Mouse (Mus musculus): Measurements from ENCODE around the gene Cand1. TPM values are rescaled to one million over a fixed set of nuclear protein-coding genes. Genes with fewer than 3 reads are reported as not detected.

Cand1 gene
- polyA plus RNA-seq, 1 experiment from 2014 or later = 45.4 TPM

DNA sequence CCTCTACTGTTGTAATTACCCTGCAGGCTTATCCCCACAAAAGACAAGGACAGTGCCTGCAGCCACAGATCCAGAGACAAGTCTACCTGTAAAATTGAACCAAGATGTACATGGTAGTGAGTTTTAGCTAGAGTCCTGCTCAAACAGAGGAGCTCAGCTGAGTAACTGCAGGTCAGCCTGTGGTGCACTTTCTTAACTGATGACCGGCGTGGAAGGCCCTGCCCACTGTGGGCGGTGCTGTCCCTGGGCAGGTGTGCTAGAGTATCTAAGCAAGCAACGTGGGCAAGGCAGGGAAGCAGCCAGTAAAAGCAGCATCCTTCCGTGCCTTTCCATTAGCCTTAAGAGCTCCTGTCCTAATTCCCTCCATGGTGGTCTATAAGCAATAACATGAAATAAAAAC lies 34.6 kb downstream of the Cand1 start:
- H3K36me3 ChIP-seq = peaks cover 71% of the 10 kb centered on the region
- WGBS = 96% methylated on average over 5 of the region's 5 CpGs
- no peak for ATAC-seq (ENCODE audit: low FRiP score, low read depth)
- H3K9ac ChIP-seq = no peak overlapping the region
- H3K27me3 ChIP-seq = no peaks in the 10 kb centered on the region
- H3K4me1 ChIP-seq (replicated peaks) = no peaks in the 10 kb centered on the region
- no peak overlapping the region for H3K27ac ChIP-seq (replicated peaks)
- no peaks in the 10 kb centered on the region for H3K9me3 ChIP-seq
- no peak overlapping the region for H3K4me2 ChIP-seq
- no peak overlapping the region for H3K4me3 ChIP-seq

DNA sequence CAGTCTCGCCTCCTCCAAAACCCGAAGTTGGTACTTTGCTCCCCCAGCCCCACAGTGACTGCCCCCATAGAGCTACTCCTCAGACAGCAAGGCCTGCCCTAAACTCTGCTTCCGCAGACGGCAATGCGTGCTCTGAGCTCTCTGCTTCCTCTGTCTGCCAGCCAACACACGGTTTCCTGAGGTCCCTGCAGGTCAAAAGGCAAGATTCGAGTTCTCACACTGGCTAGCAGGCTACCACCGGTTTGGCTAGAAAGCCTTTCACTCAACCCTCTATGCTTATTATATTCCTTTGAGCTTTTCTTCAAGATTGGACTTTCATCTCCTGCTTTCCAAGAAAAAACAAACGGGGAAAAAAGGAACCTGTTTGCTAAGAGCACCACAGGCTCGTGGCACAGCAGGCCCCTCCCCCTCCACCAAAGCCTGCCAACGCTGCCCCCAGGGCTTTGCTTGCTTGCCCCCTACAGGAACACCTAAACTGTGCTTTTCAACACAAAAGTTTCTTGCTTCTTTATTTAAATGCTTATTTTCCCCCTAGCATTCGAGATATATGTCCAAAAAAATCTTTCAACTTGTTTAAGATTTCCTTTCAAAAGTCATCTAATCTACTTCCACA lies 35.4 kb downstream of the Cand1 start:
- no peaks in the 10 kb centered on the region for H3K27me3 ChIP-seq
- no peak for ATAC-seq (ENCODE audit: low FRiP score, low read depth)
- no peak overlapping the region for H3K9ac ChIP-seq
- peaks cover 66% of the 10 kb centered on the region for H3K36me3 ChIP-seq
- H3K9me3 ChIP-seq = no peaks in the 10 kb centered on the region
- H3K27ac ChIP-seq (replicated peaks) = no peak overlapping the region
- H3K4me3 ChIP-seq = no peak overlapping the region
- 82% methylated on average over 12 of the region's 12 CpGs for WGBS
- H3K4me1 ChIP-seq (replicated peaks) = no peaks in the 10 kb centered on the region
- no peak overlapping the region for H3K4me2 ChIP-seq

DNA sequence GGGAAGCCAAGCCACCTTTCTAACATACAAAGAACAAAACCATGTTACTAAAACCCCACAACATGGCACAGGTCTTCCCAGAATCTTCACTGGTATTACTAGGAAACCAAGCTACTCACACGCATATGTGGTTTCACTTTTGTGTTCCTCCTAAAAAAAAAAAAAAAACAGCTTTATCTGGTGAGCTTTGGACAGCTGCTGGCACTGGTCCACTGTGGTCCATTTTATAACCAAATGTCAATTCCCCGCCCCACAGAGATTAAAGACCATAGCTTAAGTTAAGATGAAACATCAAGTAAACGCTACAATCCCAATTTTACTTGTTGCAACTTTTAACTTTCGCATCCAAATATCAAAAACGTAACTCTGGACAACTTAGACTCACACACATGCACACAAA lies 40.0 kb downstream of the Cand1 start:
- 95% methylated on average over 5 of the region's 5 CpGs for WGBS
- H3K4me2 ChIP-seq = no peak overlapping the region
- no peak overlapping the region for H3K27ac ChIP-seq (replicated peaks)
- no peaks in the 10 kb centered on the region for H3K27me3 ChIP-seq
- no peak for ATAC-seq (ENCODE audit: low FRiP score, low read depth)
- H3K4me3 ChIP-seq = no peak overlapping the region
- no peaks in the 10 kb centered on the region for H3K4me1 ChIP-seq (replicated peaks)
- H3K36me3 ChIP-seq = peaks cover 33% of the 10 kb centered on the region
- H3K9me3 ChIP-seq = no peaks in the 10 kb centered on the region
- H3K9ac ChIP-seq = no peak overlapping the region

DNA sequence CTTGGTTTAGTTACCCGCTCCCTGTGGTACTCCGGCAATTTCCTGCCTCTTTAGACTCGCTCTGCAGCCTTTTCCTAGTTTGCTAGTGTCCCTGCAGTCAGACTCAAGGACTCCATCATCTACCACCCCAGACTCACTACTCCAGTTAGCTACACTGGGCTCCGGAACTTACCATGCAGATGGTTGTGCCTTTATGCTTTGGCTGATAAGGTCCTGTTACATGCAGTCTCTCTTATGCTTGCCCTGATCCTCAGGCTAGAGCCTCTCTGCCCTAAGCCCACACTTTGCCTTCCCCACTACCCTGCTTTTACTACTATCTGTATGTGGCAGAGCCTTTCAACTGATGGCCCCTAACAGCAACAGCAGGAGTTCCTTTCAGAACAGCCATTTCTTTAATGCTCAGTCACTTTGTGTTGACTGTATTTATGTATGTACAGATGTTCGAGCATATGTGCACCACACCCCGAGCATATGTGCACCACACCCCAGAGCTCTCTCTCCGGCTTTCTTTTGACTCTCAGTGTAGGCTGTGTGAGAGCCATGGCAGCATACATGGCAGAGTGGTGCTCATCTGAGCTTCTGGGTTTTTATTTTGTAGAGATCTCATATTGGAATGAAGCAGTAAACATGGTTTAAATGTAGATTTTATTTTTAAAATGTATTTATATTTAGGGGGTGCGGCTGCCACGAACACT lies 41.5 kb downstream of the Cand1 start:
- H3K4me1 ChIP-seq (replicated peaks) = no peaks in the 10 kb centered on the region
- H3K9ac ChIP-seq = no peak overlapping the region
- WGBS = 90% methylated on average over 9 of the region's 9 CpGs
- no peak overlapping the region for H3K4me3 ChIP-seq
- no peaks in the 10 kb centered on the region for H3K27me3 ChIP-seq
- no peak overlapping the region for H3K27ac ChIP-seq (replicated peaks)
- peaks cover 30% of the 10 kb centered on the region for H3K36me3 ChIP-seq
- H3K4me2 ChIP-seq = no peak overlapping the region
- H3K9me3 ChIP-seq = no peaks in the 10 kb centered on the region
- ATAC-seq (ENCODE audit: low FRiP score, low read depth) = no peak

DNA sequence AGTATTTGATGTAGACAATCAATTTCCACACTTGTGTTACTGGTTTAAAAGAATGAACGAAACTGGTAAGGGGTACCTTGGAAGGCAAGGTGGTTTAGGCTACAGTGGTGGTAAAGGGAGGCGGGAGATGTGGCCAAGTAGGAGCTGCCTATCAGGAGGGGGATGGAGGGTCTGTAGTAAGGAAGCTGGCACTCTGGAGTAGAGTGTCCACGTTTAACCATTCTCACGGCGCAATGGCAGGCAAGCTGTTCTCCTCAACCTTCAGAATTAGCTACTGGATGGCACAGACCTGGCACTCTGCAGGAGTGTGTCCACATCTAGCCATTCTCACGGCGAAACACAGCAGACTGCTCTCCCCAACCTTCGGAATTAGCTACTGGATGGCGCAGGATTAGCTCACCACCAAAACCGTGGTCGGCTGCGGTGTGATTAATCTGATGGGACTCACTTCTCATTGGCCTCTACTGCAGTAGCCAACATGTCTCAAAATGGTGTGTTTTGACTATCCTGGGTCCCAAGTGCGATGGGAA lies 42.2 kb downstream of the Cand1 start:
- Histone ChIP-seq H3K27ac (replicated peaks) (no peak overlapping the region), H3K9me3 (no peaks in the 10 kb centered on the region), H3K4me1 (replicated peaks) (no peaks in the 10 kb centered on the region), H3K4me2 (no peak overlapping the region), H3K9ac (no peak overlapping the region), H3K27me3 (no peaks in the 10 kb centered on the region), H3K36me3 (peaks cover 25% of the 10 kb centered on the region), H3K4me3 (no peak overlapping the region)
- no peak for ATAC-seq (ENCODE audit: low FRiP score, low read depth)
- WGBS = 95% methylated on average over 13 of the region's 13 CpGs

DNA sequence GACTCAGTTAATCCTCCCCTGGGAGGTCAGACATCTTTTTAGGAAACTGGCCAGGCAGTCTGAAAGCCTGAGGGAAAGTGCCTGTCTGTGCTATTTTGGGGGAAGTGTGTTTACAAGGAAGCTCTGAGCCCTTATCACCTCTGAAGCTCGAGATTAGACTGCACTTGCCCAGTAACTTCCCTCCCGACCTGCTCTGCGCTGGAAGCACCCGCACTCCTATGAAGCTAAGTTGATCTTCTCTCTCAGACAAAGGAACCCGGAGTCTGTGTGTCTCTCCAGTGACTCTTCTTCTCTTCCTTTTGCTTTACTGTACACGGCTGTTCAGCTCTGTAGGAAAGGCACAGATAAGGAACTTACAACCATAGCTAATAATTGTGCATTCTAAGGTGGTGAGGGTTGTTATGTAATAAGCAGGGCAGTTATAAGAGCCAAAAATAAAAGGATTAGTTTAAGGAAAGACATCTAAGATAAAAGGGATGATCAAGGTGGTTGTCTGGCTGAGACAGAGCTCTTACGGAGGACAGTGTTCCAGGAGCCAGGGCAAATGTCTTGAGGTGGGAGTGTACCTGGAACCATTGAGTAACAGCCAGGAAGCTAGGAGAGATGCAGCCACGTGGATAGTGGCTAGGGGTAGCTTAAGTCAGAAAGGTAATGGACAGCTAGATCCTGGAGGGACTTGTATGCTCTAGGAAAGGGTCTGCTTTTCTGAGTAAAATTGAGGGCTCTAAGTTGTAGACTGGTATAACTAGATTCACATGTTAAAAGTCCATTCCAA lies 47.1 kb downstream of the Cand1 start:
- 78% methylated on average over 8 of the region's 8 CpGs for WGBS
- no peak for ATAC-seq (ENCODE audit: low FRiP score, low read depth)
- Histone ChIP-seq H3K4me1 (replicated peaks) (no peaks in the 10 kb centered on the region), H3K36me3 (no peaks in the 10 kb centered on the region), H3K4me3 (no peak overlapping the region), H3K27ac (replicated peaks) (no peak overlapping the region), H3K9ac (no peak overlapping the region), H3K27me3 (no peaks in the 10 kb centered on the region), H3K4me2 (no peak overlapping the region), H3K9me3 (no peaks in the 10 kb centered on the region)

DNA sequence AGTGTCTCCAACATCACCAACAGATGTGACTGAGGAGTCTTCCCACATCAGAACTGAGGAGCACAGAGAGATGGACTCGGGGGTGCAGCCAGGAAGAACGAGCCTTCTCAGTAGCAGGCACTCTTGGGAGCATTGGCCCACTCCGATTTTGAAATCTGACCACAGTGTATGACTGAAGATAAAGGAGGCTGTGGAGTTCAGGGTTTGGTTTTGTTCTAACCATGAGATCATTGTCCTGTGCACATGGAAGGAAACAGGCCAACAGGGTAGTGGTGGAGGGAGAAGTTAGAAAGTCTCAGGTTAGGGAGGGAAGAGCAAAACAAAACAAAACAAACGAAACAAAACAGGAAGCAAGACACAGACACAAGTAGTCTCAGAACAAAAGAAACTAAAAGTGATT lies 52.1 kb downstream of the Cand1 start:
- no peak overlapping the region for H3K9ac ChIP-seq
- no peak overlapping the region for H3K4me2 ChIP-seq
- ATAC-seq (ENCODE audit: low FRiP score, low read depth) = no peak
- H3K36me3 ChIP-seq = no peaks in the 10 kb centered on the region
- WGBS = 73% methylated on average over 4 of the region's 4 CpGs
- H3K27ac ChIP-seq (replicated peaks) = no peak overlapping the region
- H3K4me1 ChIP-seq (replicated peaks) = no peaks in the 10 kb centered on the region
- H3K9me3 ChIP-seq = no peaks in the 10 kb centered on the region
- H3K4me3 ChIP-seq = no peak overlapping the region
- no peaks in the 10 kb centered on the region for H3K27me3 ChIP-seq

DNA sequence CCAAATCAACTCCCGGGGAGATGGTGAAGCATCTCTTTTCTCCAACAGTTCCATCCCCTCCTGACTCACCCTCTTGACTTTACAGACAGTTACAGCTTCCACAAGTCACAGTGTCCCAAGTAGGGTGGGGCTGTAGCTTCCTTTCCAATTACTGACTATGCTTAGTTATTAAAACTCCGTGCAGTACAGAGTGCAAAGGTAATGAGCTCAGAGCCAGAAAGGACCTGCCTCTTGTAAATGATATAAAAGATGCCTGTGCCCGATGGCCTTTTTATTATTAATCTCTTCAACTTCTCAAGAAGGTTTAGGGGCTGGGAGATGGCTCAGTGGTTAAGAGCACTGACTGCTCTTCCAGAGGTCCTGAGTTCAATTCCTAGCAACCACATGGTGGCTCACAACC lies 70.2 kb downstream of the Cand1 start:
- Histone ChIP-seq H3K9ac (no peak overlapping the region), H3K27ac (replicated peaks) (no peak overlapping the region), H3K36me3 (no peaks in the 10 kb centered on the region), H3K9me3 (no peaks in the 10 kb centered on the region), H3K27me3 (no peaks in the 10 kb centered on the region), H3K4me1 (replicated peaks) (no peaks in the 10 kb centered on the region), H3K4me2 (no peak overlapping the region), H3K4me3 (no peak overlapping the region)
- ATAC-seq (ENCODE audit: low FRiP score, low read depth) = no peak
- 90% methylated on average over 3 of the region's 3 CpGs for WGBS

DNA sequence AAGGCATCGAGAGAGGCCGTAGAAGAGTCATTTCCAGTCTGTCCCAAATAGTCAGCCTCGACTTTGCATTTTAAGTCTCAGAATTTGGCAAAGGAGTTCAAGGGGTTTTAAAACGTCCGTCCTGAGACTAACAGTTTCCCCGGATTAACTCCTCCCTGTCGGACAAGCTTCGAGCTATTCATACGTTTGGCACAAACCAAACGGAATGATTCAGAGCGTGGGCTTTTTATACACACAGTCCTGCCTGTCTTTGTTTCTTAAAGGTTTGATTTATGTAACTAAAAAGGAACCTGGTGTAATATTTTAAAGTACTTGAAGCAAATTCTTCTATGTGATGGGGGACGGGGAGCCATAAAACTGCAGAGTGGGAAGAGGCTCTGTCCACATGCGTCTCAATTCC lies 70.6 kb downstream of the Cand1 start:
- WGBS = 84% methylated on average over 13 of the region's 13 CpGs
- H3K36me3 ChIP-seq = no peaks in the 10 kb centered on the region
- H3K27me3 ChIP-seq = no peaks in the 10 kb centered on the region
- no peaks in the 10 kb centered on the region for H3K4me1 ChIP-seq (replicated peaks)
- ATAC-seq (ENCODE audit: low FRiP score, low read depth) = no peak
- no peak overlapping the region for H3K4me3 ChIP-seq
- H3K9me3 ChIP-seq = no peaks in the 10 kb centered on the region
- H3K4me2 ChIP-seq = no peak overlapping the region
- no peak overlapping the region for H3K27ac ChIP-seq (replicated peaks)
- H3K9ac ChIP-seq = no peak overlapping the region

DNA sequence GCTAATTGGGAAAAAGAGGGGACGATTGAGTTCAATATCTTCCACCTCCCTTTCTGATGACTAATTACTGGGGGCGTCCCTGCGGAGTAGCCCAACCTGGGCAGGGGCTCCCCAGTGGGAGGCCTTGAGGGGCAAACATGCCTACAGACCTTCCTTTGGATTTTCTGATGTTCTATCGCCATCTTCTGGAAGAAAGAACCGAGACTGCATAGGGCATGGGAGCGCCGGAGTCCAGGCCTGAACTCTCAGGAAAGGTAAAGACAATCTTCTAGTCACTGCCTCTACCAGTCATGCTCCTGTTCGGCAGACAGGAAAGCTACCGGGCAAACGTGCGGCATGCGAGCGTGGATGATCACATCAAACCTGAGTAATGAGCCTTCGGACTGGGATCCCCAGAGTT lies 71.1 kb downstream of the Cand1 start:
- H3K4me1 ChIP-seq (replicated peaks) = no peaks in the 10 kb centered on the region
- no peaks in the 10 kb centered on the region for H3K27me3 ChIP-seq
- no peaks in the 10 kb centered on the region for H3K9me3 ChIP-seq
- 39% methylated on average over 14 of the region's 14 CpGs for WGBS
- H3K4me3 ChIP-seq = no peak overlapping the region
- no peak overlapping the region for H3K9ac ChIP-seq
- no peaks in the 10 kb centered on the region for H3K36me3 ChIP-seq
- no peak for ATAC-seq (ENCODE audit: low FRiP score, low read depth)
- H3K27ac ChIP-seq (replicated peaks) = no peak overlapping the region
- no peak overlapping the region for H3K4me2 ChIP-seq

DNA sequence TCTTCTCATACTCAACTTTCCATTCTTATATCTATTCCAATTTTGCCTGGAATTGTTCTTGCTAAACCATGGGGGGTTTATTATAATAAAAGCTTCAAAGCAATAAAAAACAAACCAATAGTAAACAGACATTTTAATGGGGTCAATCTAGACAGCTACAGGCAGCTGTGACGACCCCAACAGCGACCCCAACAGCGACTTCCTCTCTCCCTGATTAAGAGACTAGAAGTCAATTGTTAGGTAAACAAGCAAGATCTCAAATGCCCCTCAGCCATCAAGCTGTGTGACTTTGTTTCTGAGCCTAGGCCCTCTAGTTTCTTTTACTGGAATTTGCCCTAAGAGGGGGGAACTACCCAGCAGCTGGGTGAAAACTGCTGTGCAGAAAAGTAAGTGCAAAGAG lies 72.0 kb downstream of the Cand1 start:
- H3K4me3 ChIP-seq = no peak overlapping the region
- WGBS = 16% methylated on average over 3 of the region's 3 CpGs
- no peaks in the 10 kb centered on the region for H3K36me3 ChIP-seq
- no peak overlapping the region for H3K4me2 ChIP-seq
- no peak overlapping the region for H3K9ac ChIP-seq
- no peak overlapping the region for H3K27ac ChIP-seq (replicated peaks)
- ATAC-seq (ENCODE audit: low FRiP score, low read depth) = no peak
- no peaks in the 10 kb centered on the region for H3K4me1 ChIP-seq (replicated peaks)
- no peaks in the 10 kb centered on the region for H3K27me3 ChIP-seq
- no peaks in the 10 kb centered on the region for H3K9me3 ChIP-seq

DNA sequence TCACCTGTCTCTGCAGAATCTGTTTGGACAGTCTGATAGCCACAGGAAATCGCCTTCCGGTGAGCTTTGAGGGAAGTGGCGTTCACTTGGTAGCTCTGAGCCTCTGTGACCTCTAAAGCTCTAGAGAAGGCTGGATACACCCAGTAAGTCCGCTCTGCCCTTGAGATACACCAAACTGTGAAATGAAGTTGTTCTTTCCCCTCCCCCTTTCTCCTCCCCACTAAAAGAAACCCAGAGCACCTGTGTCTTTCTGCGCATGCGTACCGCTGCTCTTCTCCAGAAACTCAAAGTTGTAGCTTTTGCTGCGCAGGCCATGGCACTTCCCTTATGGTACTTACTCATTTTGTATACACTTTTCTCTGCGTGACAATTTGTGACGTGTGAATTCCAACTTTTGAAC lies 74.8 kb downstream of the Cand1 start:
- ATAC-seq (ENCODE audit: low FRiP score, low read depth) = no peak
- H3K4me1 ChIP-seq (replicated peaks) = no peaks in the 10 kb centered on the region
- H3K9ac ChIP-seq = no peak overlapping the region
- H3K27me3 ChIP-seq = no peaks in the 10 kb centered on the region
- no peaks in the 10 kb centered on the region for H3K9me3 ChIP-seq
- 93% methylated on average over 10 of the region's 10 CpGs for WGBS
- no peak overlapping the region for H3K4me3 ChIP-seq
- no peak overlapping the region for H3K4me2 ChIP-seq
- H3K27ac ChIP-seq (replicated peaks) = no peak overlapping the region
- no peaks in the 10 kb centered on the region for H3K36me3 ChIP-seq
